Mouse (Mus musculus) embryonic facial prominence, embryonic 11.5 days (tissue): ENCODE results near the gene Arhgef18. TPM values are rescaled to one million over a fixed set of nuclear protein-coding genes. Genes with fewer than 3 reads are reported as not detected.
A peak's percentile ranks its signal among the peaks of the same experiment; 100 is the strongest.

Experiments used
- ATAC-seq: fragments of 200-750 bp; cut with Nextera tagmentation; replicated peaks from 2 replicates; pipeline ENCODE4 v1.8.0; 2017; ENCODE audit warnings: low read depth; ENCODE audit not compliant: insufficient number of reproducible peaks, low FRiP score, low TSS enrichment
- DNase-seq: peaks from one replicate; pipeline ENCODE4 v3.0.0-alpha.2; 2015; ENCODE audit warnings: low spot score
- H3K27ac ChIP-seq: fragments of 300-500 bp; sonication (generic); replicated peaks from 2 replicates; pipeline ENCODE4 v1.5.1; 2014; ENCODE audit warnings: mild to moderate bottlenecking, low read depth, low read length, control low read depth
- H3K27me3 ChIP-seq: fragments of 300-500 bp; sonication (generic); 2 replicates; pipeline ENCODE4 v1.6.1; 2014; ENCODE audit warnings: mild to moderate bottlenecking, low read length, moderate library complexity, mixed read lengths; ENCODE audit not compliant: control insufficient read depth, insufficient read depth
- H3K36me3 ChIP-seq: fragments of 300-500 bp; sonication (generic); replicated peaks from 2 replicates; pipeline ENCODE4 v1.6.1; 2014; ENCODE audit warnings: low read depth, mild to moderate bottlenecking, low read length, moderate library complexity, mixed read lengths; ENCODE audit not compliant: control insufficient read depth, insufficient read depth
- H3K4me1 ChIP-seq: fragments of 300-500 bp; sonication (generic); 2 replicates; pipeline ENCODE4 v1.6.1; 2014; ENCODE audit warnings: low read length, mixed read lengths; ENCODE audit not compliant: control insufficient read depth, insufficient read depth
- H3K4me2 ChIP-seq: fragments of 300-500 bp; sonication (generic); 2 replicates; pipeline ENCODE4 v1.6.1; 2014; ENCODE audit warnings: low read depth, mild to moderate bottlenecking, control low read depth, low read length, moderate library complexity
- H3K4me3 ChIP-seq: fragments of 300-500 bp; sonication (generic); 2 replicates; pipeline ENCODE4 v1.5.1; 2014; ENCODE audit warnings: low read depth, low read length, control low read depth
- H3K9ac ChIP-seq: fragments of 300-500 bp; sonication (generic); replicated peaks from 2 replicates; pipeline ENCODE4 v1.6.1; 2014; ENCODE audit warnings: mild to moderate bottlenecking, control low read depth, low read length
- H3K9me3 ChIP-seq: fragments of 300-500 bp; sonication (generic); replicated peaks from 2 replicates; pipeline ENCODE4 v1.6.1; 2016; ENCODE audit warnings: mild to moderate bottlenecking, low read length, inconsistent platforms, mixed read lengths; ENCODE audit not compliant: control insufficient read depth
- WGBS: fragments of 180-500 bp; shearing (Covaris S2); extraction: QIAGEN DNeasy Blood & Tissue Kit; methylation state at CpG from one replicate; pipeline ENCODE4 v1.1.7; 2014; 5-methylcytosine and 5-hydroxymethylcytosine counted together
- polyA plus RNA-seq: library from polyadenylated mRNA; unstranded; fragments of >200 nt; fragmentation: Nextera tagmentation; extraction: Ambion mirVana; gene quantifications from 2 replicates; pipeline ENCODE4 v1.2.1, GENCODE M21; 2014

Gene Arhgef18
- polyA plus RNA-seq, 1 experiment from 2014 or later: 7.2 TPM

DNA sequence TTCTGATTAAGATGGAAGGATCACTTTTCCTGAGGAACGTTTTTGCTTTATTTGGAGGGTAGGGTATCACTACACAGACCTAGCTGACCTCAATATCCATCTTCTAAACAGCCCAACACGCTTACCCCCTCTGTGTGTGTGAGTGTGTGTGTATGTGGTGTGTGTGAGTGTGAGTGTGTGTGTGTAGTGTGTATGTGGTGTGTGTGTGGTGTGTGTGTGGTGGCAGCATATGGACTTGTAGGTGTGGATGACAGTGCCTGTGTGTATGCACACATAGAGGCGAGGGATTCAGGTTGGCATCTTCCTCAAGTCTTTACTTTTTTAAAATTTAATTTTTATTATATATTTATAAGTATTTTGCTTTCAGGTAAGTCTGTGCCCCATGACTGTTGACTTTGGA is 105.8 kb downstream of the Arhgef18 start:
- H3K4me1 ChIP-seq: no peaks in the 10 kb centered on the region
- no peak overlapping the region for H3K9ac ChIP-seq
- H3K4me2 ChIP-seq: no peak overlapping the region
- H3K27ac ChIP-seq: no peak overlapping the region
- peaks cover 26% of the 10 kb centered on the region for H3K36me3 ChIP-seq
- no peak for ATAC-seq
- H3K4me3 ChIP-seq: no peak overlapping the region
- 92% methylated on average over 3 of the region's 3 CpGs for WGBS
- H3K9me3 ChIP-seq: peaks cover 6% of the 10 kb centered on the region
- no peak for DNase-seq
- no peaks in the 10 kb centered on the region for H3K27me3 ChIP-seq

GRCm38 (mm10) chr8:3499751-3500150 is 106.9 kb downstream of the Arhgef18 start:
- peaks cover 24% of the 10 kb centered on the region for H3K36me3 ChIP-seq
- peak overlapping the region; percentile 83 for H3K4me3 ChIP-seq
- WGBS: 12% methylated on average over 8 of the region's 8 CpGs
- peak overlapping the region; percentile 69 for H3K4me2 ChIP-seq
- DNase-seq (no peak), ATAC-seq (peak; percentile 2; the same call in 1 of the 2 replicates)
- peaks cover 6% of the 10 kb centered on the region for H3K9me3 ChIP-seq
- no peaks in the 10 kb centered on the region for H3K4me1 ChIP-seq
- no peaks in the 10 kb centered on the region for H3K27me3 ChIP-seq
- H3K9ac ChIP-seq: peak overlapping the region; percentile 82
- H3K27ac ChIP-seq: peak overlapping the region; percentile 79

- Histone ChIP-seq H3K27ac (peak within 1 kb of the TSS; percentile 79), H3K4me2 (peak within 1 kb of the TSS; percentile 69), H3K9me3 (peaks cover 6% of the 10 kb centered on the region), H3K36me3 (peaks cover 19% of the 10 kb centered on the region), H3K4me3 (peak within 1 kb of the TSS; percentile 83), H3K9ac (peak within 1 kb of the TSS; percentile 82), H3K27me3 (no peaks in the 10 kb centered on the region), H3K4me1 (no peaks in the 10 kb centered on the region)
- ATAC-seq: peak; percentile 87
- under 1% methylated on average over 68 of the region's 70 CpGs for WGBS
- DNase-seq: peak; percentile 100
Measured at GRCm38 (mm10) chr8:3500235-3501090, 107.7 kb downstream of the Arhgef18 start, which contains the start of gene Mcoln1. Gene Mcoln1, plus strand, starts transcription at chr8:3500457.

DNA sequence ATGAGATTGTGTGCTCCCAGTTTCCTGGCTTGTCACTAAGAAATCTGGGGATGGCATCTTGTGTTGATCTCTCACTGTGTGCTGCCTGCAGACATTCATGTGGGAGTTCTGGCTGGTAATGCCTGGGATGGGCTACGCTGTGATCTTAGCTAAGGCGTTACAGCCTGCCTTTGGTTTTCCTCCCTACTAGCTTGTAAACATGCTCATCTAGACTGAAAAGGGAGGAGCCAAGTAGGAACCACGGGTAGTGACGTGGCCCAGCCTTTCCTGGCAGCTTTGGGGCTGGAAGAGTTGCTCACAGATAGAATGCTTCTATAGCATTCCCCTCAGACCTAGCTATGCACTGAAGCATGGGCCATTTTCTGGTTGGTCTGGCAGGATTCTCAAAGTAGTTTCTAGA is 109.4 kb downstream of the Arhgef18 start:
- Histone ChIP-seq H3K4me3 (no peak overlapping the region), H3K27ac (no peak overlapping the region), H3K36me3 (peaks cover 4% of the 10 kb centered on the region), H3K4me2 (no peak overlapping the region), H3K27me3 (no peaks in the 10 kb centered on the region), H3K9ac (no peak overlapping the region; the same call in 1 of the 2 replicates), H3K9me3 (no peaks in the 10 kb centered on the region), H3K4me1 (no peaks in the 10 kb centered on the region)
- ATAC-seq (no peak), DNase-seq (no peak)
- 69% methylated on average over 4 of the region's 4 CpGs for WGBS

Other genes starting within 250 kb of the Arhgef18 start
- 26.3 and 31.0 TPM in 2 replicates for gene Insr, start 113.4 kb upstream of the Arhgef18 start, polyA plus RNA-seq
- gene A430078G23Rik, start 39.6 kb upstream of the Arhgef18 start, polyA plus RNA-seq: not detected in 2 replicates
- 2.1 TPM in 2 replicates for gene Pex11g, start 74.7 kb downstream of the Arhgef18 start, polyA plus RNA-seq
- 0.14 TPM in 1 of 2 replicates, not detected in the other for gene Tex45, start 77.9 kb downstream of the Arhgef18 start, polyA plus RNA-seq
- 29.0 and 29.9 TPM in 2 replicates for gene Zfp358, start 100.1 kb downstream of the Arhgef18 start, polyA plus RNA-seq
- gene Mcoln1, start 107.5 kb downstream of the Arhgef18 start, polyA plus RNA-seq: 43.1 and 43.6 TPM in 2 replicates
- 13.6 and 17.5 TPM in 2 replicates for gene Pnpla6, start 122.4 kb downstream of the Arhgef18 start, polyA plus RNA-seq
- 2.5 and 5.4 TPM in 2 replicates for gene C330021F23Rik, start 175.0 kb downstream of the Arhgef18 start, polyA plus RNA-seq
- 5.1 and 8.9 TPM in 2 replicates for gene Camsap3, start 194.3 kb downstream of the Arhgef18 start, polyA plus RNA-seq
- 61.4 and 61.6 TPM in 2 replicates for gene Xab2, start 228.3 kb downstream of the Arhgef18 start, polyA plus RNA-seq
- 73.5 and 84.1 TPM in 2 replicates for gene Pet100, start 228.5 kb downstream of the Arhgef18 start, polyA plus RNA-seq
- 1.5 and 2.2 TPM in 2 replicates for gene Pcp2, start 232.5 kb downstream of the Arhgef18 start, polyA plus RNA-seq
- gene Stxbp2, start 237.9 kb downstream of the Arhgef18 start, polyA plus RNA-seq: 24.9 and 26.5 TPM in 2 replicates